Mouse (Mus musculus) thymus, adult 18-20 months (tissue): ENCODE measurements at regions not wholly inside any gene's neighbourhood (a gene's known extent, or its start where the extent isn't known, plus 50 kb on each side); places are given as distances from the start of the nearest gene placed in this dataset.

ENCODE experiments used
- DNase-seq, 2 experiments: peaks; one replicate each; pipeline ENCODE4 v3.0.0; 2022; ENCODE audit warnings: mixed read lengths in 2 of 2

GRCm38 (mm10) chr1:122607309-122607708 is 1039.5 kb upstream of the Ddx18 start:
- no peak for DNase-seq

- DNase-seq, result no peak
Observed at GRCm38 (mm10) chr1:122575954-122576353, 1008.2 kb upstream of the Ddx18 start.

- DNase-seq, result no peak
Observed at GRCm38 (mm10) chr1:122551596-122551995, 983.8 kb upstream of the Ddx18 start.

- no peak for DNase-seq
Observed at GRCm38 (mm10) chr1:122509580-122509979, 941.8 kb upstream of the Ddx18 start.

- no peak for DNase-seq
Observed at GRCm38 (mm10) chr1:122501707-122502106, 933.9 kb upstream of the Ddx18 start.

- DNase-seq, result no peak
Observed at GRCm38 (mm10) chr1:122478003-122478402, 910.2 kb upstream of the Ddx18 start.

- no peak for DNase-seq
Observed at GRCm38 (mm10) chr1:122463931-122464330, 896.1 kb upstream of the Ddx18 start.

- no peak for DNase-seq
Observed at GRCm38 (mm10) chr1:122459056-122459455, 891.3 kb upstream of the Ddx18 start.

GRCm38 (mm10) chr1:122454881-122455280 is 887.1 kb upstream of the Ddx18 start:
- DNase-seq, result no peak

- DNase-seq, result no peak
Observed at GRCm38 (mm10) chr1:122453617-122454016, 885.8 kb upstream of the Ddx18 start.

GRCm38 (mm10) chr1:122439358-122439757 is 871.6 kb upstream of the Ddx18 start:
- DNase-seq, result no peak

- no peak for DNase-seq
Observed at GRCm38 (mm10) chr1:122423503-122423902, 855.7 kb upstream of the Ddx18 start.

GRCm38 (mm10) chr1:122396342-122396741 is 828.6 kb upstream of the Ddx18 start:
- no peak for DNase-seq

- no peak for DNase-seq
Observed at GRCm38 (mm10) chr1:122393660-122394355, 826.0 kb upstream of the Ddx18 start.

GRCm38 (mm10) chr1:122357015-122357414 is 789.2 kb upstream of the Ddx18 start:
- peak; percentile 62 to 81 for DNase-seq

- no peak for DNase-seq
Observed at GRCm38 (mm10) chr1:122351530-122351929, 783.7 kb upstream of the Ddx18 start.

- DNase-seq, result no peak
Observed at GRCm38 (mm10) chr1:122333267-122333666, 765.5 kb upstream of the Ddx18 start.

GRCm38 (mm10) chr1:122328276-122328675 is 760.5 kb upstream of the Ddx18 start:
- DNase-seq, result no peak
